Mouse (Mus musculus) testis, adult 2 months (tissue): ENCODE data around the gene Sf3b2. TPM values are rescaled to one million over a fixed set of nuclear protein-coding genes. Genes with fewer than 3 reads are reported as not detected.

Source experiments
- H3K27ac ChIP-seq: fragments of 200-500 bp; 2 replicates; pipeline ENCODE4 v1.5.1; 2012; ENCODE audit warnings: low read depth, low read length; ENCODE audit not compliant: control insufficient read depth, insufficient read depth
- H3K27me3 ChIP-seq: fragments of 200-500 bp; 2 replicates; pipeline ENCODE4 v1.6.1; 2012; ENCODE audit warnings: mild to moderate bottlenecking, low read length, moderate library complexity; ENCODE audit not compliant: control insufficient read depth, insufficient read depth
- H3K36me3 ChIP-seq: fragments of 200-500 bp; 2 replicates; pipeline ENCODE4 v1.6.1; 2012; ENCODE audit warnings: mild to moderate bottlenecking, low read length; ENCODE audit not compliant: control insufficient read depth, insufficient read depth
- H3K4me1 ChIP-seq: fragments of 200-500 bp; 2 replicates; pipeline ENCODE4 v1.6.1; 2012; ENCODE audit warnings: low read length; ENCODE audit not compliant: control insufficient read depth, insufficient read depth
- H3K4me3 ChIP-seq: fragments of 200-500 bp; 2 replicates; pipeline ENCODE4 v1.5.1; 2012; ENCODE audit warnings: low read depth, mild to moderate bottlenecking, low read length, moderate library complexity, mixed read lengths; ENCODE audit not compliant: control insufficient read depth
- CTCF ChIP-seq: fragments of 200-500 bp; IDR thresholded peaks from 2 replicates; pipeline ENCODE4 v1.5.1; 2012; ENCODE audit warnings: low read depth, mild to moderate bottlenecking, inconsistent platforms, low read length, moderate library complexity; ENCODE audit not compliant: control insufficient read depth, insufficient read depth, insufficient replicate concordance
- POLR2A ChIP-seq: fragments of 200-500 bp; IDR thresholded peaks from 2 replicates; pipeline ENCODE4 v1.6.1; 2012; ENCODE audit warnings: low read depth, mild to moderate bottlenecking, inconsistent platforms, low read length, moderate library complexity; ENCODE audit not compliant: control insufficient read depth
- polyA plus RNA-seq: library from polyadenylated mRNA; depleted of rRNA; stranded (reverse); fragments of >200 nt; gene quantifications from 2 replicates; pipeline ENCODE4 v1.2.3, GENCODE M21; 2012

Sf3b2 gene
- polyA plus RNA-seq, 1 experiment = 93.4 TPM

DNA sequence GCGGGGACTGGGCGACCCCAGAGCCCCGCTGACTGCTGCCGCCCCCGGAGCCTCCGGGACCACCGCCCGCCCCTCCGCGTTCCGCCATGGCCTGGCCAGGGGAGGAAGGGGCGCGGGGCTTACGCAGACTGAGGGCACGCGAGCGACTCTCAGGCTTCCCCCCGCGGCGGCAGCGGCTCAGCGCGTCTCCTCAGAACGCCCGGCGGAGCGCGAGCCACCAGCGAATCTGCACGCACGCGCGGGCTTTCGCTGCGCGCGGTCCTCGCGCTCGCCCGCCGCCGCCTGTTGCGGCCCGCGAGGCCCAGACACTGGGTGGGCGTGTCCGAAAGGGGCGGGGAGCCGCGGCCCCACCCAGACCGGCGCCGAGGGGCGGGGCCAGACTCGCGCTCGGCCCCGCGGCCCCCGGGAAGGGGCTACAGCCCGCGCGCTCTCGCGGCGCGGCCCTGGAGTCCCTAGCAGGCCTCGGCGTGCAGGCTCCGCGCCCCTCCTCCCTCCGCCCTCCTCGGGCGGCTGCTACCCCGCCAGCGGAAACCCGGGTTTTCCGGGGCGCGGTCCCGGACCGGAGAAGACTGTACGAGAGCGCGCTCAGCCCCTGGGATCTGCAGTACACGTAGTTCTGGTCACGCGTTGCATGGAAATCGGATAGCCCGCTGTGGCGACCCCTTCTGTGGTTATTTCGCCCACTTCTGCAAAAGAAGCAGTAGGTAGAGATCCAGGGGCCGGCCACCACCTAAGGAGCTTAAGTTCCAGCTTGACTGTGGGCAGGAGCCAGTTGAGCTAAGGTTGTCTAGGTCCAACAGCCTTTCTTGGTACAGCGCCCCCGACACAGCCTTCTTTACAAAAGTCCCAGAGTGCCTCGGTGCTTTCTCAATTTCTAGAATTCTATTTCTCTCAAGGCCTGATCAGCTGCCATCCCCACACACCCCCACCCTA is 22.2 kb downstream of the Sf3b2 start, which contains the start of gene Pacs1:
Gene Pacs1 (minus strand): TSS at position 319 of the 933 bp plus-strand sequence.
- peak; percentile 46 for TF ChIP-seq POLR2A
- no peak for TF ChIP-seq CTCF
- Histone ChIP-seq H3K4me1 (peaks cover 12% of the 10 kb centered on the region), H3K4me3 (peak within 1 kb of the TSS; percentile 99), H3K27ac (peak within 1 kb of the TSS; percentile 75), H3K27me3 (no peaks in the 10 kb centered on the region), H3K36me3 (peaks cover 2% of the 10 kb centered on the region; the same call in 1 of the 2 replicates)

DNA sequence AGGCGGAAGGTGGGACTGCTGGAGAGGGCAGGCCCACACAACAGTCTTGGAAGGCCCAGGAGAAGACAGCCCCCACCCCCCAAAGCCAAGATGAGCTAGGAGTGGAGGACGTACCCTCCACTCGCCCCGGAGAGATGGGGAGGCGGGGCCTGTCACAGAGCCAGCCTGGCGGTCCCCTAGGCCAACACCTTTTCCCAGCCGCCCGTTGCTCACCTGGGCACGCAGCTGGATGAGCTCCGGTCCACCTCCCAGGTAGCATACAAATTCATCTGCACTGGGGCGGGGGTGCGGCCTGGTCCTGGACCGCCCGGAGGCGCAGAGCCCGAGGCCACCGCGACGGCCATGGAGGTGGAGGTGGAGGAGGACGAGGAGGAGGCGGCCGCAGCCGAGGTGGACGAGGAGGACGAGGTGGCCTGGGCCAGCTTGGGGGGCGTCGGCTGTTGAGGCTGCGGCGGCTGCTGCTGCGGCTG is 22.9 kb downstream of the Sf3b2 start:
- Histone ChIP-seq H3K27me3 (no peaks in the 10 kb centered on the region), H3K27ac (peak overlapping the region; percentile 75), H3K36me3 (peaks cover 2% of the 10 kb centered on the region; the same call in 1 of the 2 replicates), H3K4me3 (peak overlapping the region; percentile 99), H3K4me1 (peaks cover 12% of the 10 kb centered on the region)
- TF ChIP-seq POLR2A = no peak
- no peak for TF ChIP-seq CTCF

DNA sequence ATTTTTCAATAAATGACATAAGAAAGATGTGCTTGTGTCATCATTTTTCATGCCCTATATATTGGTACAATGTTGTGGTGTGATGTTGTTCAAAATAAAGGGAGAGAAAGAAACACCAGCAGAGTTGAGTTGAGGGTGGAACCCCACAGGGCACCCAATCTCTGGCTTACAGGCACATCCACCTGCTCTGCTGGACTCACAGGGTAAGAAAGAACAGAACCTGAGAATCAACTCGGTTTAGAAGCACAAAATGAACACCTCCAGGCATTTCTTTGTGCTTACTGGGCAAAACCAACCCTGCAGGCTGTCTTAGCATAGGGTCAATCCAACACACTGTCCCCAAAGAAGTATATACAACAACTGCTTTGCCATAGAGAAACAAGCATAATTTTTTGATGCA is 23.8 kb downstream of the Sf3b2 start:
- H3K27ac ChIP-seq = no peak overlapping the region
- peaks cover 12% of the 10 kb centered on the region for H3K4me1 ChIP-seq
- TF ChIP-seq POLR2A (no peak), CTCF (no peak)
- peaks cover 1% of the 10 kb centered on the region; the same call in 1 of the 2 replicates for H3K36me3 ChIP-seq
- H3K4me3 ChIP-seq = peak overlapping the region; percentile 26; the same call in 1 of the 2 replicates
- H3K27me3 ChIP-seq = no peaks in the 10 kb centered on the region

DNA sequence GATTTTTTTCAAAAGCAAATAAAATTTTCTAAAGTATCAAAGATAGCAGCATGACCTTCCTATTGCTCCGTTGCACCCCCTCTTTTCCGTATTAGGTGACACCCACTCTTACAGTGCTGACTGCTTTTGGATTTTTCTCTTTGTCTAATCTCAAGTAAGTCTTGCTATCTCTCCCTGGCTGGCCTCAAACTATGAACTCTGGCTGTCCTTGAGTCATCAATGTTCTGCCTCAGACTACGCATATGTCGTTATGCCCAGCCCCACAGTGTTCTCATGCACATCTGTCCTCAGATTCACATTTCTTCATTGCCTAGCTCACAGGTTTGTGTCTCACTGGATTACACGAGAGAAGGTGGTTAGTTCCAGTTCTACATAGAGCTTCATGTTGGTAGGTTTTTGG is 25.9 kb downstream of the Sf3b2 start:
- no peaks in the 10 kb centered on the region for H3K27me3 ChIP-seq
- no peak overlapping the region for H3K4me3 ChIP-seq
- no peak overlapping the region for H3K27ac ChIP-seq
- no peak for TF ChIP-seq POLR2A
- TF ChIP-seq CTCF = no peak
- no peaks in the 10 kb centered on the region; the same call in 1 of the 2 replicates for H3K36me3 ChIP-seq
- H3K4me1 ChIP-seq = peaks cover 12% of the 10 kb centered on the region

DNA sequence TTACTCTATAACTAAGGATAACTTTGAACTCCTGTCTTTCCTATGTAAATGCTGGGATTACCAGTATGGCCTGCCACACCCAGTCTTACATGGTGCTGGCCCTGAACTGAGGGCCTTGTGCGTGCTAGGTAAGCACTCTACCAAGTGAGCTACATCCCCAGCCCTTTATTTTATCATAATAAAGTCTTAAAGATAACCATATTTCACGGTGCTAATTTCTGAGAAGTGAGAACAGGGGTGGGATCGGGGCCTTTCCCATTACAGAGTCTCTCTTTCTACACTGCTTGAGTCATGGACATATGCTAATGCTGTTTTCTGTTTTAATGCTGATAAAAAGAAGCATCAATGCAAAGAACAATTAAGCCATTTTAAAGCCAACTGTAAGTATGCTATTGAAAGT is 26.4 kb downstream of the Sf3b2 start:
- no peak overlapping the region for H3K4me3 ChIP-seq
- TF ChIP-seq CTCF (no peak), POLR2A (no peak)
- H3K27ac ChIP-seq = no peak overlapping the region
- no peaks in the 10 kb centered on the region for H3K27me3 ChIP-seq
- H3K36me3 ChIP-seq = no peaks in the 10 kb centered on the region; the same call in 1 of the 2 replicates
- peaks cover 12% of the 10 kb centered on the region for H3K4me1 ChIP-seq

DNA sequence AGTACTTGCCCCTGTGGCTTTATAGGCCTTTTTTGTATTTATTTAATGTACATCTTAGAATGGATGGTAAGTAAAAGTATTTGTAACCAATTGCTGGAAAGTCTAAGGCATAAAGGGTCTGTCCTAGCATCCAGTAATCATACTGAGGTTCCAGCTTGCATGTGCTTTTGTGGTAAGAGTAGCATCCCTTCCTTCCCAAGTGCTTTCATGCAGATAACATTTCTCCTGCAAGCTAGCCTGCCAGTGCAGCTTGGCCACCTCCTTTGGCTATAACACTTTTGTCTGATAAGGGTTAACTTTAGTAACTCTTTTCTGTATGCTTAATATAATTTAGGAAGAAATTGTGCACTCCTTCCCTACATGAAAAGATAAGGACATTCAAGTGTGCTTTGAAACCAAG is 27.2 kb downstream of the Sf3b2 start:
- Histone ChIP-seq H3K27me3 (no peaks in the 10 kb centered on the region), H3K4me3 (no peak overlapping the region), H3K27ac (no peak overlapping the region), H3K4me1 (peaks cover 8% of the 10 kb centered on the region), H3K36me3 (no peaks in the 10 kb centered on the region; the same call in 1 of the 2 replicates)
- TF ChIP-seq POLR2A (no peak), CTCF (no peak)

DNA sequence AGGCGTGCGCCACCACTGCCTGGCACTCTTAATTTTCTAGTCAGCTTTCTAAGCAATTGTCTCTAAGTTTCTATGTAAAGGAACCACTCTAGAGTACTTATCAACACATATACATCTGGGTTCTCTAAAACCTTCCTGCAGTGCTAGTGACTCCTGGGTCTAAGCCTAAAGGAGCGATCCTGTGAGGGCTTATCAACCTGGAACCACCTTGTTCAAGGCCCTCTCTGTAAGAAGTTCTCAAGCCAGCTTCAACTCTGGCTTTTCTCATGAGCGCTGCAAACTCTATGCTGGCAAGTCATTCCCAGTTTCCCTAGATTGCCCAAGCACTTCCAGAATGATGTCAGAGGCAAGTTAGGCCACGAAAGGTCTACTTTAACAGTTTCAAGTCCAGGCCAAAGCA is 28.2 kb downstream of the Sf3b2 start:
- H3K4me3 ChIP-seq = no peak overlapping the region
- TF ChIP-seq POLR2A = no peak
- no peak for TF ChIP-seq CTCF

More for the DNA sequence above, 28.2 kb downstream of the Sf3b2 start:
- Histone ChIP-seq H3K4me1 (peaks cover 3% of the 10 kb centered on the region), H3K36me3 (no peaks in the 10 kb centered on the region; the same call in 1 of the 2 replicates), H3K27me3 (no peaks in the 10 kb centered on the region), H3K27ac (no peak overlapping the region)
